Mouse (Mus musculus) cerebellum, adult 9-11 months (tissue): ENCODE results near the gene Bola1.

Source experiments
- DNase-seq: peaks from one replicate; pipeline ENCODE4 v3.0.0; 2022

Bola1 gene

DNA sequence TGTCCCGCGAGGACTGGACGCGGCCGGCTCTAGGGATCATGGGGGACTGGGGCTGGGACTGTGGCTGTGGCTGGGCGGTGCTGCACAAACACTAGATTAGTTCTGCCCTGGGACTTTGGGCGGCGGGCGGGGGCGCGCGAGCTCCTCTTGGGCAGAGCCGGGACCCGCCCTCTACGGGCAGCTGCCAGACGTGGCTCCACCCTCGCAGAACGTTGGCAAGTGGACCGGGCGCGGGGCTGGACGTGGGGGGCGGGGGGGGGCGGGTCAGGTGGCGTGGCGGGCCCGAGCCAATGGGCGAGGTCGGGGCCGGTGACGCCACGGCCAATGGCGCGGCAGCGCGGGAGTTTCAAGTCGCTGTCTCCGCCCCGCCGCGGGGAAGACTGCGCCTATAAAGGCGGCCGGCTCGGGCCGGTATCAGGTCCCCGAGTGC lies 26.9 kb upstream of the Bola1 start, which contains the start of gene Hist2h3c1:
Gene Hist2h3c1, plus strand, starts transcription at position 259 of the 430 bp plus-strand sequence.
- DNase-seq, result peak; percentile 29

DNA sequence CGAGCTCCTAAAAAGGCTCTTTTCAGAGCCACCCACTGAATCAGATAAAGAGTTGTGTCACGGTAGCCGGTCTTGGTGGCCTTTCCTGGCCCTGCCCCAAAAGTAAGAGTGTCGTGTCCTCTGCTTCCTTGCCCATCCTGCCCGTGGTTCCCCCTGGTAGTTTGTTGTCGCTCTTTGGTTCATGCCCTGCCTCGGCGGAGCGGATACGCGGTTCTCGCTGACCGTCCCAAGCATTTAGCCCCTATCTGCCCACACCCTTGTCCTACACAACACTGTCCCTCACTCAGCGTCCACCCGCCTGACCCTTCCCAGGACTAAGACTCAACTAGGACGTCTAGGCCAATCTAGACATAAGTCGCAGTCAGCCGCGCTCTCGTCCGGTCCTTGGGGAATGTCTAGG lies 26.5 kb upstream of the Bola1 start:
- peak; percentile 34 for DNase-seq

DNA sequence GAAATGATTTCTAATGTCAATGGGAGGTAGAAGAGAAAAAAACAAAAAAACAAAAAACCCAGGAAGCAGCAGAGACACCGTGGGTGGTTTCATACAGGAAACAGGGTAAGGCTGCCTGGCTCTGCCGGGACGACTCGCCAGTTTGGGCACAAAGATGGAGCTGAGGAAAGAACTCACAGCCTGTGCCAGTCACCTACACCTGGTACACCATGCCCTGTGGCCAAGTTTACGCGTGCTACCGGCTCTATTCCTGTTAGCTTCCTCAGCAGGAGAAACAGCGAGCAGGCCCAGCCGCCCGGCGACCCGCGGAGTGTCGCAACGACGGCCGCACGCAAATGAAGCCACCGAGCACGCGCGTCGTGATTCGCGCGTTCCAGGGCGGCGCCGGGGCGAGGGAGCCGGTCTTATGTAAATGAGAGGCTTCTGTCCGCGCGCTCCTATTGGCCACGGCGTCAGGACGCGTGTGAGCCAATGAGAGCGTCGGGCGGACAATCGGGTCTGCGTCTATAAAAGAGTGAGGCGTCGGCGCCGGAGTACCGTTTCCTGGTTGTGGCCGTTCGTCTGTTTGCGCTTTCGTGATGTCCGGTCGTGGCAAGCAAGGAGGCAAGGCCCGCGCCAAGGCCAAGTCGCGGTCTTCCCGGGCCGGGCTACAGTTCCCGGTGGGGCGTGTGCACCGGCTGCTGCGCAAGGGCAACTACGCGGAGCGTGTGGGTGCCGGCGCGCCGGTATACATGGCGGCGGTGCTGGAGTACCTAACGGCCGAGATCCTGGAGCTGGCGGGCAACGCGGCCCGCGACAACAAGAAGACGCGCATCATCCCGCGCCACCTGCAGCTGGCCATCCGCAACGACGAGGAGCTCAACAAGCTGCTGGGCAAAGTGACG lies 25.7 kb upstream of the Bola1 start, which contains the start of gene Hist2h2aa1:
Gene Hist2h2aa1, plus strand, starts transcription at position 495 of the 884 bp plus-strand sequence.
- DNase-seq, result peak; percentile 94

DNA sequence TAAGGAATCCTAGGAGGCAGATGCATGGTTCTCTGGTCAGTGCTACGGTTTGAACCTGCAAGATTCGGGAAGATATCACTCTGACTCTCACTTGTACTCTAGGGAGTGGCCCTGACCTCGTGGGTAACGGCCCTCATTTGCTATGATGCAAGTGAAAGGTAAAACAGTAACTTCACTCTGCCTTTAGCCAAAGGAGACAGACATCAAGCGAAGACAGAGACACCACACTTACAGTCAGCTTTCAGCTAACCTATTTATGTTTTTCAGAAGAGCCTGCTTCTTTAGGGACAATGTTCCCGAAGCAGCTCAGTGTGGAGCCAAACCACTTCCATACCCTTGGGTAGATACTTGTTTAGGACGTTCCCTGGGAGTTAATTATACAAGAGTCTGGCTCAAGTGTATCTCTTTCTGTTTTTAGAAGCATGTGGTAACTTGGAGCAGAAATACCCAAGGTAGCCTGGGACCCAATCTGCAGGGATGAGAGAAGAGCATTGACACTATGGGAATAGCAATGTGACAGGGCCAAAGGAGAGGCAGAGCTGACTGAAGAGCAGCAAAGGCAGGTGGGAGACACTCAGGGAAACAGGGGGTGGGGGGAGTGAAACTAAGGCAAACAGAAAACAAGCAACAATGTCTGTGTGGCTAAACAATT lies 24.5 kb upstream of the Bola1 start:
- peak; percentile 37 for DNase-seq

DNA sequence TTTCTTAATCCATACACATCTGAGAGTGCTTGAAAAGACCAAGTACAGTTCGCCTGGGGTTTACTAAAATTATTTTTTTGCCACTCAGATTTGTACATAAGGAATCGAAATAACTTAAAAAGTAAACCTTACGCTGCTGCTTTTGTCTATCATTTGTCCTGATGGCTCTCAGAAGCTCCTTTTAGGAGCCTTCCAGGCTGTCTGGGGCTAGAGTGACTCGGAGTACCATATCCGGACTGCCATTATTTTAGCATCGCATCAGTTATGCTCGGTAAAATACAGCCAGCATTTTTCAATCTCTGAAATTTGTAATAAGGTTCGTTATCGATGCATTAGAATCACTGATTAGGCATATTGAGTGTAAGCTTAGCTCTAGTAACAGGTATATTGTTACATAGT lies 21.3 kb upstream of the Bola1 start:
- DNase-seq, result no peak

DNA sequence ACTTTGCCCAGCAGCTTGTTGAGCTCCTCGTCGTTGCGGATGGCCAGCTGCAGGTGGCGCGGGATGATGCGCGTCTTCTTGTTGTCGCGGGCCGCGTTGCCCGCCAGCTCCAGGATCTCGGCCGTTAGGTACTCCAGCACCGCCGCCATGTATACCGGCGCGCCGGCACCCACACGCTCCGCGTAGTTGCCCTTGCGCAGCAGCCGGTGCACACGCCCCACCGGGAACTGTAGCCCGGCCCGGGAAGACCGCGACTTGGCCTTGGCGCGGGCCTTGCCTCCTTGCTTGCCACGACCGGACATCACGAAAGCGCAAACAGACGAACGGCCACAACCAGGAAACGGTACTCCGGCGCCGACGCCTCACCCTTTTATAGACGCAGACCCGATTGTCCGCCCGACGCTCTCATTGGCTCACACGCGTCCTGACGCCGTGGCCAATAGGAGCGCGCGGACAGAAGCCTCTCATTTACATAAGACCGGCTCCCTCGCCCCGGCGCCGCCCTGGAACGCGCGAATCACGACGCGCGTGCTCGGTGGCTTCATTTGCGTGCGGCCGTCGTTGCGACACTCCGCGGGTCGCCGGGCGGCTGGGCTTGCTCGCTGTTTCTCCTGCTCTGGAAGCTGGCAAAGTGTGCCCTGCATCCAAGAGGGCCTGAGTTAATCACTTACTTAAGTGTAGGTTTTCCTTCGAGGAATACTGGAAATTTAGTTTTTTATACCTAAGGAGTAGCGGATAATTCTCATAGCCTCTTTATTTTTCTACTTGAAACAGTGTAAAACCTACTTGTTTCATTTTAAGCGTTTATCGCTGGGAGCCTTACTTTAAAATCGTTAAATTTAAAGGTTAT lies 20.7 kb upstream of the Bola1 start, which contains the start of gene Hist2h2aa2:
Gene Hist2h2aa2, minus strand, starts transcription at position 328 of the 850 bp plus-strand sequence.
- peak; percentile 97 for DNase-seq

DNA sequence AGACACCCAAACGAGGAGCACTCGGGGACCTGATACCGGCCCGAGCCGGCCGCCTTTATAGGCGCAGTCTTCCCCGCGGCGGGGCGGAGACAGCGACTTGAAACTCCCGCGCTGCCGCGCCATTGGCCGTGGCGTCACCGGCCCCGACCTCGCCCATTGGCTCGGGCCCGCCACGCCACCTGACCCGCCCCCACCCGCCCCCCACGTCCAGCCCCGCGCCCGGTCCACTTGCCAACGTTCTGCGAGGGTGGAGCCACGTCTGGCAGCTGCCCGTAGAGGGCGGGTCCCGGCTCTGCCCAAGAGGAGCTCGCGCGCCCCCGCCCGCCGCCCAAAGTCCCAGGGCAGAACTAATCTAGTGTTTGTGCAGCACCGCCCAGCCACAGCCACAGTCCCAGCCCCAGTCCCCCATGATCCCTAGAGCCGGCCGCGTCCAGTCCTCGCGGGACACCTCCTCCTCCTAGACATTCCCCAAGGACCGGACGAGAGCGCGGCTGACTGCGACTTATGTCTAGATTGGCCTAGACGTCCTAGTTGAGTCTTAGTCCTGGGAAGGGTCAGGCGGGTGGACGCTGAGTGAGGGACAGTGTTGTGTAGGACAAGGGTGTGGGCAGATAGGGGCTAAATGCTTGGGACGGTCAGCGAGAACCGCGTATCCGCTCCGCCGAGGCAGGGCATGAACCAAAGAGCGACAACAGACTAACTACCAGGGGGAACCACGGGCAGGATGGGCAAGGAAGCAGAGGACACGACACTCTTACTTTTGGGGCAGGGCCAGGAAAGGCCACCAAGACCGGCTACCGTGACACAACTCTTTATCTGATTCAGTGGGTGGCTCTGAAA lies 19.7 kb upstream of the Bola1 start, which contains the start of gene Hist2h3c2:
Gene Hist2h3c2, minus strand, starts transcription at position 174 of the 840 bp plus-strand sequence.
- peak; percentile 74 for DNase-seq

DNA sequence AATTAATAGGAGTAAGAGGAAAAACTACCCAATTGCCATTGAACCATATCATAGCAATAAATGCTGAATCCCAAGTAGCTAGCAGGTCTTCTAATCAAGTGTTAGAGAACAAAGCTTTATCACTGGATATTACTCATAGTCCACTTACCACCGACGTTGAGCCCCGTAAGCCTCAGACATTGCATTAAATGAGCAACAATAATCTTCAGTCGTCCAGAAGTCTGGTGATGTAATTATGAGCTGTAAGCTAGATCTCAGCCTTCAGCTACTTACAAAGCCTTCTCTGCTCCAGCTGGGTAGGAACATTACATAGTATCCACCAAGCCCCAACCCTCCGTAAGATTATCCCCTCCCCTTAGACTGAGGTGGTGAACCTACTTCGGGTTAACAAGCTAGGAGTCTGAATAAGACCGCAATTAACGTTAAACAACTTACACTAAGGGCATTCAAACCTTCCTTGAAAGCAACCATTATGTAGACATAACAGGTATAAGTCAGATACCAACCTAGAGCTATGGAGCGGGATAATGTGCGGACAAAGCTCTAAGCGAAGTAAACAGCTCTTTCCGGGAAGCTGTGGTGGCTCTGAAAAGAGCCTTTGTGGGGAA lies 18.5 kb upstream of the Bola1 start:
- peak; percentile 33 for DNase-seq

DNA sequence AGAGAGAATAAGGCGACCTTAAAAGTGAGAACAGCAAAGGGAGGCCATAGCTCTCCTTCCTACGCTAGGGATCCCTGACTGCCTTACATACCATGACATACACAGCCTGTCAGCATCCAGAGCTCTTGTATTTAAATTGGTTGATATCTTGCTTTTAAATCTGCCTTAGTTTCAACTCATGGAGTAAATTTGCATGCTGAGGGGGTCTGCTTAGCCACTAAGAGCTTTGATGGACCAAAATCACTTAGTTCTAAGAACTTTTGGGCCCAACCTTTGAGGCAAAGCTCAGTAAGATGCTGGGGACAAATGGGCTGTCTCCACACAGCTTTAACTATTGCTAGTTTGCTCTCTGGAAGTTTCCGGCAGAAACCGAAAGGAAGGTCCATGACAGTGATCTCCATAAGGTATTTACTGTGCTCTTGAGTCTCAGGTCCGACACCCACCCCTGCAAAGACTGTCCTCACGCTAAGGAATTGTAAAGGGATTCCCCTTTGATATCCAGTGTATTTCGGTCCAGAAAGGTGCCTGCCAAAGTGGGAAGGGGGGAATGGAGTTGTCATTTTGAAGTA lies 17.9 kb upstream of the Bola1 start:
- DNase-seq, result peak; percentile 29

DNA sequence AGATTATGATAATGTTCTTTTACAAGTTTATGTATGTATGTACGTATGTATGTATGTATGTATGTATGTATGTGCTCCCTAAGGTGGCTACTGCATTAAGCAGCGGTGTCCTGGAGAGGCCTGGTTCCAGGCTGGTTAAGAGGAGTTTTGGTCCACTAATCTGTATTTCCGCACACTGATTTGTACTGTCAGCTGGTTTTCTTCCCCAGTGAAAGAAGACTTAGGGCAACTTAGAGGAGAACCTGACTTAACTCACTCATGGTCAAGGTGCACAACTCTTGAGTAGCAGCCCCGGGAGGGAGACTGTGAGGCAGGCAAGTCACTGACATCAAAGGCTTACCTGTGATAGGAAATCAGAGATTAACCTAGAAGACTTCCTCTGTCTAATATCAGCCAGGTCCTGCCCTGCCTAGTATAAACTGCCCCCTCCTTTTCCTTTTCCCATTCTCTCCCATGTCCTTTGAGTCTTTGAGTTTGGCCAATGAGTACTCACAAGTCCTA lies 17.4 kb upstream of the Bola1 start:
- no peak for DNase-seq

DNA sequence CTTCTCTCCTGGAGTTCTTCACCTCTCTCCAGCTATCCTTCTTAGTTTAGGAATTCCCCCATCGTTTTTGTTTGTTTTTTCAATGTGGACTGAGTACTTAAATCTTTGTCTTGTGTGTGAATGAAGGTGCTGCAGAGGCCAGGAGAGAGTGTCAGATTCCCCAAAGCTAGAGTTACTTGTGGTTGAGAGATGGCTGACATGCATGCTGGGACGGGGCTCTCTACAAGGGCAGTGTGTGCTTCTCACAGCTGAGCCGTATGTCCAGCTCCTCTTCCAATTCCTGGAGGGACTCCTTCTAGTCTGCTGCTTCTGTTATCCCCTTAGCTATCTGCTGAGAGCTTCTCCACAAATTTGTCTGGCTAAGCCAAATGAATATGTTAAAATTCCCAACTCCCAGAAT lies 16.3 kb upstream of the Bola1 start:
- no peak for DNase-seq

DNA sequence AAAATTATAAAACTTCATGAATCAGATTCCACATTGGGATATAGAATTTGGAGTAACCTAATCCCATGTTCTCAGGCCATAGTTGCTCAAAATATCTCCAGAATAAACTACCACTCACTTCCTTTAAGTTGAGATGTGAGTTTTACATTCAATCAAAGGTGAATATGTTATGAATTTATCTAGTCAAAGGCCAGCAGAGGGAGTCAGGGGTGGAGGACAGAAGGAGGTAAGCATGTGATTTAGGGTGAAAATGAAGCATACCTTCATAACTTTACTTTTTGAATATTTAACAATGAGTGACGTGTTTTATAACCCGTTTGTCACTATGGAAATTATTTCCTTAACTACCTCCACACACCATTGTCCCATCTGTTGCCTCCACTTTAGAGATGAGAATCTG lies 15.4 kb upstream of the Bola1 start:
- no peak for DNase-seq

DNA sequence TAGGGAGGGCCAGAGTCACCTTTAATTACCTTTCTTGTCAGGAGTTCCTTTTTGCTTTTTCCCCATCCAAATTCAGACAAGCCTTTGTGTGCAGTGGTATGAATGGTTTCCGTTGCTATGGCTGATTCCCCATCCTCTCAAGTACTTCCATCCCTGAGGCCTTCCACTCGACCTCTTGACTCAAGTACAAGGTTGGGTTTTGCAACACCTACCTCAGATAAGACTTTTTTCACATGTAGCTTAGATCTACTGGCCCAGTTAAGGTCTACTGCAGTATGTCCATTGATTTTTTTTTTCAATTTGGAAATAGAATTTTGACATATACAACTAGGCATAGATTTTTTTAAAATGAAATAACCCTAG lies 12.2 kb upstream of the Bola1 start:
- no peak for DNase-seq

DNA sequence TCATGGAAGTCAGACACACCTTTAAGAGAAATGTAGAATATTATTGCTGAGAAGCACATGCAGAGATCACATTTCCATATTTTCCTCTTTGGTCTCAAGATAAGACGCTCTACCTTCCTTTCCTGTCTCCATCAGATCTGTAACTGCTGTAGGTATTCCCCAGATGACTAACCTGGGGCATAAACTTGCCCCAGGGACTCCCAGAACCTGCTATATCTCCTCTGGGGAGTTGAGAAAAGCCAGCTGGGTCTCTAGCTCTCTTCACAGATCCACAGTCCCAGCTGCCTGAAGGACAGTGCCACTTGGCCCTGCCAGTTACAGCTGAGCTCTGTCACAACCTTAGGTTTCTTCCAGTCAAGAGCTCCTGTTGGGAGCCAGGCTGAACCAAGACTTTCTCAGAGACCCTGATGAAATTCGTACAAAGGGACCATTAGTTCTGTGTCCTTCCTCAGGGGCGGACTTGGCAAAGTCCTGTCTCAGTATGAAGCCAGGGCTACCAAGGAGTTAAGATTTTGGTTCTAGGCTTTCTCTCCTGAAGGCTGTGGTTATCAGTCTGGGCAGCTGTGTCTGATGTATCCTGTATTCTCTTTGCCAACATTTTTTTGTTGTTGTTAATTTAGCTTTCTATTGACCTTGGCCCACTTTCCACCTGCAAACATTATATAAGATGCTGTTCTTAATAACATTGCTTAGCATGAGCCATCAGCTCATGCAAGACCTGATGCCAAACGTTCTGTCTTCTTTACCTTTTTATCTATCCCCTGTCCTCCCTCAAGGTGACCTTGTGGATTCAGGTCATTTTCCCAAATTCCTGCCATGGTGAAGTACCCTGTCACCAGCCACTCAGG lies 11.6 kb upstream of the Bola1 start:
- DNase-seq, result no peak

DNA sequence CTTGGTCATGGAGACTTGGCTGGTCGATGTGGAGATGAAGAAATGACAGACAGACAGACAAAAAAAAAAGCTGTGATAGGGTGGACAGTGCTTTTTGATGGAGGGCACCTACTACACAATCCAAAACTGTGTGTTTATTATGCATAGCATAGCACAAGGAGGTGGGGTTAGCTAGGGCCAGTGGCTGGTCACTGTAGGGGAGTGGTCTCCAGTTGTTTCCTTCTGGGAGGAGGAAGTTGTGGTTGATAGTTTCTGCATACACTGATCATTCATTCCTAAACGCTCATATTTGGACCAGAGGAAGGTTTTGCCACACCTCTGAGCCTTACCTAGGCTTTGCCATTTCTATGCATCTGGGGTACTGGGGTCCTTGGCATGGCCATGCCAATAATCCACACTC lies 10.9 kb upstream of the Bola1 start:
- DNase-seq, result no peak

DNA sequence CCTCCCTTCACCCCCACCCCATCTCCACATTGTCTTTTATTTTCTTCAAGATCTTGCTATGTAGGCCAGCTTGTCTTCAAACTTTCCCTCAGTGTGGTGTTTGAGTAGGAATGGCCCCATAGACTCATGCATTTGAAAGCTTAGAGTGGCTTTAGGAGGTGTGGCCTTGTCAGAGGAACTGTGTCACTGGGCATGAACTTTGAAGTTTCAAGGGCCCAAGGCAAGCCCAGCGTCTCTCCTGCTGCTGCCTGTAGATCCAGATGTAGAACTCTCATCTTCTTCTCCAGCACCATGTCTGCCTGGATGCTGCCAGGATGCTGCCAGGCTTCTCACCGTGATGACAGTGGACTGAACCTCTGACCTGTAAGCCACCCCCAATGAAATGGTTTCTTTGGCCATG lies 9.3 kb upstream of the Bola1 start:
- no peak for DNase-seq

DNA sequence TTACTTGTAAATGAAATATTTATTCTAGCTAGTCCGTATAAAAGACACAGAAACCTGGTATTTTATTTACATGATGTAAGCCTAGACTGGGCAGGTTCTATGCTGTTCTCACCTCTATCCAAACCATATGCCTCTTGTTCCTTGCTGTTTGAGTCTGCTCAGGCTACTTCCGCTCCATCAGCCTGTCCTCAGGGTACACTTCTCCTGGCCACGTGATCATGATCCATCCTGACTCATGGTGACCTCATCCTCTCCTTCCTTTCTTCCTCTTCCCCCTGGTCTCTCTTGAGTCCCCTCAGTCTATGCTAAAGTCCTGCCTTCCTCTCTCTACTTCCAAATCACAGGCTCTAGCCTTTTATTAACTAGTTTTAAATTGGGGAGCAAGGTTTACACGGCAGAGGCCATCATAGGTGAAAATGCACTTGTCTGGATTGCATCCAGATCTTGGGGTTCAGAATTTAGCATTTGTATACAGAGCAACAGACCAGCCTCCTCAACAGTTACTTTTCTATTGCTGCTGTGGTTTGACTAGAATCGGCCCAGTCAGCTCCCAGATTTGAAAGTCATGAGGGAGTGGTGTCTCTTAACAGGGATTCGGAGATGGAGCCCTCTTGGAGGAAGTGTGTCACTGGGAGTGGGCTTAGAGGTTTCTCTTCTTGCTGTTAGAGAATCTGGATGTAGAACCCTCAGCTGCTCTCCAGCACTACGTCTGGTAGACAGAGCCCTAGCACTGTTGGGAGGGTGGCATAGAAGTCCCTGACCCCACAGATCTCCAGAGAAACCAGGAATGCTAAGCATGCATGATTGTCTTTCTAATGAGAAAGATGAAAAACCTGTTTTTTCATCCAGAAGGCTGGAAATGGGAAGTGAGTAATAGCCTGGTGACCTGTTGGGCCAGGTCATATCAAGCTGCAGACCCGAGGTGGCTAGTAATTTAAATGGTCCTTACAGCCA lies 7.5 kb upstream of the Bola1 start:
- no peak for DNase-seq

DNA sequence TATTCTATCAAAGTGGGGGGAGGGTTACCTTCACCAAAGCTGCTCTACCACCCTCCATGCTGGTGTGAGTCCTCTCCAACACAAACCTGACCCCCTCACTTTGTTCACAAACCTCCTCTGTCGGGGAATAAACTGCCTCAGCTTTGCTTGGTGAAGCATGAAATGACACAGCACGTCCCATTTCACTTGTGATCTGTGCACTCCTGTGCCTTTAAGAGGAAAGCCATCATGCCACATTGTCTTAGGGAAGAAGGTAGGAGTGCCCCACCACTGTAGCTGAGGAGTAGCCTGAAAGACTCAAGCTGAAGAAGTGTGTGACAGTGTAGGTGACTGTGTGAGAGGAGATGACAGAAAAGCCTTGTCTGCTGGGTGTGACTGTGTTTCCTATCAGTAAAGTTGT lies 5.9 kb upstream of the Bola1 start:
- DNase-seq, result no peak

DNA sequence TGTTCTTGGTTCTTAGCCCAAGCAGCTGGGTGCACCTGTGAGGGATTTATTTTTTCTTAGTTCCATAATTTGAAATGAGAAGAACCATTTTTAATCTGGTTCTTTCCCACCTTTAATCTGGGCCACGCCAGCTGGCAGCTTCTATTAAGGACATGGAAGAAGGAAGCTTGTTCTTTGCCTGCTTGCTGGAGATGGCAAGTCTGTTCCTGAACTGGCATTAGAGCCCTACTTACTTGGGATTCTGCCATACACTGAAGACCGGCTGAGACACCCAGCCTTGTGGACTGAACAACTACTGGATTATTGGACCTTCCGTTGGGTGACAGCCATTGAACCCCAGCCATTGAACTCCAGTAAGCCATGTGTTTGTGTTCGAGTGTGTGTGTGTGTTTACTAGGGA lies 3.3 kb upstream of the Bola1 start:
- DNase-seq, result peak; percentile 52
